Mouse (Mus musculus) CH12.LX (cell line): Measurements from ENCODE around the gene Ly6g5b.

ENCODE experiments used
- CHD2 ChIP-seq: IDR thresholded peaks from 2 replicates; pipeline ENCODE4 v1.6.1; 2011; ENCODE audit warnings: low read length, improper control_type of control experiment
- CTCF ChIP-seq, 2 experiments: IDR thresholded peaks in 1 of 2; conservative IDR thresholded peaks in 1 of 2; 2 replicates each; pipeline ENCODE4 v1.5.1; 2011 to 2012; ENCODE audit warnings: low read depth in 2 of 2, low read length in 2 of 2, improper control_type of control experiment in 1 of 2, inconsistent platforms in 1 of 2, mild to moderate bottlenecking in 1 of 2, moderate library complexity in 1 of 2
- ETS1 ChIP-seq: conservative IDR thresholded peaks from 2 replicates; pipeline ENCODE4 v1.6.1; 2012; ENCODE audit warnings: low read depth, mild to moderate bottlenecking, inconsistent platforms, low read length, improper control_type of control experiment, moderate library complexity
- JUN ChIP-seq: IDR thresholded peaks from 2 replicates; pipeline ENCODE4 v1.6.1; 2011; ENCODE audit warnings: low read depth, mild to moderate bottlenecking, low read length, improper control_type of control experiment, moderate library complexity; ENCODE audit not compliant: insufficient read depth
- JUND ChIP-seq: conservative IDR thresholded peaks from 2 replicates; pipeline ENCODE4 v1.6.1; 2011; ENCODE audit warnings: low read depth, low read length, improper control_type of control experiment
- POLR2A ChIP-seq: IDR thresholded peaks from 2 replicates; pipeline ENCODE4 v1.6.1; 2011; ENCODE audit warnings: low read depth, mild to moderate bottlenecking, improper control_type of control experiment, low read length
- UBTF ChIP-seq: IDR thresholded peaks from 2 replicates; pipeline ENCODE4 v1.6.1; 2012; ENCODE audit warnings: low read depth, mild to moderate bottlenecking, inconsistent platforms, low read length, improper control_type of control experiment, moderate library complexity
- USF1 ChIP-seq: IDR thresholded peaks from 2 replicates; pipeline ENCODE4 v1.6.1; 2014; ENCODE audit warnings: low read depth, mild to moderate bottlenecking, inconsistent platforms, low read length, improper control_type of control experiment
- ZNF384 ChIP-seq: IDR thresholded peaks from 2 replicates; pipeline ENCODE4 v1.6.1; 2012; ENCODE audit warnings: low read depth, low read length, improper control_type of control experiment, inconsistent platforms

GRCm38 (mm10) chr17:35125081-35125480 is 9.9 kb upstream of the Ly6g5b start:
- no peak for TF ChIP-seq ETS1
- TF ChIP-seq CTCF (conservative IDR thresholded peaks at IDR 0.05 in 1 of 2, IDR thresholded peaks at IDR 0.05 in 1 of 2; ENCODE audit: low read depth in 2 of 2, low read length in 2 of 2): no peak
- no peak for TF ChIP-seq ZNF384
- TF ChIP-seq JUN: no peak
- no peak for TF ChIP-seq UBTF
- TF ChIP-seq POLR2A: no peak
- TF ChIP-seq CHD2: no peak
- no peak for TF ChIP-seq JUND
- TF ChIP-seq USF1: no peak
